ENCODE assay signal across 27 mouse cellular contexts in the genomic region with DNA sequence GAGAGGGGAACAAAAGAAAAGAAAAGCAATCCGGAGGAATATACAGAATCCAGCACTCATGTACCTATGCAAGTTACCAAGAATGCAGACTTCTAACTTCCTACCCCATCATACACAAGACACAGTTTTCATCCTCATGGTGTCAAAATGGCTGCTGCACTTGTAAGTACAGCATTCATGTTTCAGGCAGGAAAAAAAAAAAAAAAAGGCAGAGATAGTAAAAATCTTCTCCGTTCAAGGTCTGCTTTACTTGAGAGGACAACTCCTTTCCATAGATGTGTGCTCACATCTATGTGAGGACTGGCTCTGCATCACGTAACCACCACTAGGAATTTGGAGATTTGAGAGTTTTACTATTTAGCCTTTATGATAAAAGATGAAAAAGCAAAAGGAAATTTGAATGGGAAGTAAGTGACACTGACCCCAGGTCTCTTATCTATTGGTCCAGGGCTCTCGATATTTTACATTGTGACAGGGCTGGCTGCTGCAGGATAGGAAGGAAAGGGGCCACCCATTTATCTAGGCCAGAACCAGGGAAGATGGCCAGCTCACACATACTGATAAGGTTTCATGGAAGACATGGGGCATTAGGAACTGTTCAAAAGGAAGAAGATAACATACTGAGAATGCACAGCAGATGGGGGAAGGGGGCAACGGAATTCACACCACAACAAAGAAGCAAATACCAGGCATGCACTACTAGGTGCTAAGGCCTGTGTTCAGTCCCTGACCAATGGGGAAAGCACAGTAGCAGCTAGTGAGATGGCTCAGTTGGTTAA.
DNase-seq lines count a peak whose midpoint lies in the region; ATAC-seq lines count a peak whose summit lies in the region.
"Had no signal": no experiment of that assay in that cellular context is flagged by ENCODE, and none has a peak within 500 bp of the region (broad histone marks: within the 10 kb centered on the region; RNA-seq: fewer than 3 reads in every experiment).

No protein-coding gene starts in this region.

- peaks cover 10% of the 10 kb centered on the region for H3K27me3 ChIP-seq in liver, embryonic 12.5 days (replicated peaks)

- WGBS in liver, embryonic 12.5 days (ENCODE audit: insufficient replicate concordance), result 30% methylated on average over 5 of the region's 5 CpGs

- H3K4me2 ChIP-seq in liver, embryonic 12.5 days, result peak overlapping the region; percentile 41
- H3K4me2 ChIP-seq: heart, embryonic 15.5 days; hindbrain, embryonic 14.5 days; neural tube, embryonic 12.5 days had no signal

- peaks cover 70% of the 10 kb centered on the region for H3K4me1 ChIP-seq in liver, embryonic 12.5 days
- H3K4me1 ChIP-seq: neural tube, embryonic 12.5 days had no signal

- no peak overlapping the region for H3K4me3 ChIP-seq in liver, embryonic 12.5 days
- H3K4me3 ChIP-seq: embryonic facial prominence, embryonic 10.5 days; heart, adult 2 months; heart, embryonic 15.5 days; layer of hippocampus, adult 2 months; megakaryocyte, embryonic 14.5 days; neural tube, embryonic 12.5 days had no signal

- peak; percentile 84 for ATAC-seq in liver, embryonic 12.5 days
- ATAC-seq in megakaryocyte progenitor cell, adult 5-6 weeks (replicated peaks; ENCODE audit: poor library complexity), result peak; percentile 48
- no peak for ATAC-seq in activated CD4-positive, CD25-positive, alpha-beta regulatory T cell, adult 4 months
- ATAC-seq: forebrain, postnatal 0 days had no signal

- H3K9ac ChIP-seq in liver, embryonic 12.5 days, result peak overlapping the region; percentile 44
- H3K9ac ChIP-seq: forebrain, postnatal 0 days; heart, embryonic 15.5 days; hindbrain, embryonic 14.5 days; neural tube, embryonic 12.5 days had no signal

- H3K9me3 ChIP-seq in liver, embryonic 12.5 days (replicated peaks), result no peaks in the 10 kb centered on the region
- H3K9me3 ChIP-seq: embryonic facial prominence, embryonic 10.5 days; heart, embryonic 15.5 days; megakaryocyte, embryonic 14.5 days; neural tube, embryonic 12.5 days had no signal

- DNase-seq in lung, postnatal 36 days, result peak; percentile 42
- no peak for DNase-seq in lung, postnatal 14 days
- DNase-seq in c-Kit-positive CD71-positive TER-119-positive erythroid progenitor cells, embryonic 14.5 days (ENCODE audit: low spot score), result peak; percentile 67
- no peak for DNase-seq in kidney, postnatal 25 days
- DNase-seq in testis, postnatal 10 days (ENCODE audit: low spot score), result no peak
- DNase-seq: cerebellum, adult 2 months; cerebellum, postnatal 36 days; forebrain, postnatal 0 days; gastrocnemius, postnatal 25 days; heart, adult 2 months; heart, postnatal 4 days; kidney, adult 8-10 months; kidney, postnatal 10 days; lung, adult 18-20 months; lung, postnatal 10 days; midbrain, embryonic 14.5 days; right cerebral cortex, postnatal 25 days; thymus, adult 18-20 months had no signal

- H3K27ac ChIP-seq in liver, embryonic 12.5 days, result peak overlapping the region; percentile 89
- H3K27ac ChIP-seq: embryonic facial prominence, embryonic 10.5 days; heart, adult 2 months; heart, embryonic 15.5 days; hindbrain, embryonic 14.5 days; layer of hippocampus, adult 2 months; neural tube, embryonic 12.5 days had no signal

- H3K36me3 ChIP-seq in liver, embryonic 12.5 days, result no peaks in the 10 kb centered on the region
- H3K36me3 ChIP-seq: embryonic facial prominence, embryonic 10.5 days; heart, embryonic 15.5 days; neural tube, embryonic 12.5 days had no signal

Comparison
In these comparisons a context has a peak if more than half of its experiments do, and no peak if none do; other contexts are left out.
1. DNase-seq: peak in lung, postnatal 36 days (single experiment) and c-Kit-positive CD71-positive TER-119-positive erythroid progenitor cells, embryonic 14.5 days (single experiment); none in lung, postnatal 14 days (single experiment), kidney, postnatal 25 days (0 of 2) and testis, postnatal 10 days (single experiment).